Mouse (Mus musculus) kidney, postnatal 14 days (tissue): ENCODE results near the gene Cldnd1.

Experiments used
- DNase-seq: peaks from one replicate; pipeline ENCODE4 v3.0.0; 2022; ENCODE audit warnings: mixed read lengths

The Cldnd1 gene

DNA sequence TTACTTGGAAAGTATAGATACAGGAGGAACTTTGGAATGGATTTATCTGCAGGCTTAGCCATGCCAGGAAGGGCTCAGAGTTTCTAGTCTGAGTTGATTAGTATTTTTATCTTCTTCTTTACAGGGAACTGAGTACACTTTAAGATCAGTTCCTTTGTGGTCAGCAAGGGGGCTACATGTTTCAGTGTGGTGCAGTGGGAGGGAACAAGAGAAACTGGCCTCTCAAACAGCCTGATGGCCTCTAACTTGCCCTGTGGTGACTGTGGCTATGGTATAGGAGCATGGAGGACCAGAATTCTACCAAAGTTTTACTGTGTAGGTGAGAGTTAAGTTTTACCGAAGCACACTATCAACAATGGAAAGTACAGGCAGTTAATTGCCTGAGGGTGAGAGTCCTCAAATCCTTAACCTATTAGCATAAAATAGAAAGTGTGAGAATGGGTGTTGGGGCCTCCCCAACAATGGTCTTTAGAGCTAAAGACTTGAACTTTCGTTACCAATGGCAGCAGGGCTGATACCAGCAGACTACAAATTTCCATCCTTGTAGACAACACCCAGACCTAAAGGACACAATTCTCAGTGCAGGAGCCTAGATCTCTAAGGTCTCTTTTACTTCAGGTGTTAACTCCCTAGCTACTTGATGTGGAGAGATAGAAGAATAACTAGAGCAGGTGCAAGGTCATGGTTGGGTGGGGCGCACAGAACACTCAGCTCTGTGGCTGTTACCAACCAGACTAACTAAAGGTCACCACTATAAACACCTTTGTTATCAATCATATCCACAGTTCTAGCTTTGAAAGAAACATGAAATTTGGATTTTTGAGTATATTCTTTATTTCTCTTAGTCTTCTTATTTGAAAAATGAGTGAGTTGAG lies 18.9 kb upstream of the Cldnd1 start:
- DNase-seq = no peak

DNA sequence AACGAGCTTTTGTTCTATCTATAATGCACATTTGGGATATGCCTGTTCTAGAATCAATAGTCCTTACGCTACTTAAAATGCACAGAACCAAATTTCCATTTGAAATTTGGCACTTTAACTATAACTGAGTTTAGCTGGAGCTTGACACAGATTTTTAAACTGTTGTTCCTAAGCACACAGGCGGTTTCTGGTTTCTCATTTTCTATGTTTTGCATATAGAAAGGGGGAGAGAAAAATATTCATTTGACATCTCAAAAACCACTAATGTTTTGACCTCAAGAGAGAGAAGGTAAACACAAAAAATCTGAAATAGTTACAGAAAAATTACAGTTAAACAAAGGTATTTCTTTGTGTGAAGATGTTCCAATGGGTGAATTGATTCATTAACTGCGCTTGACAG lies 18.2 kb upstream of the Cldnd1 start:
- DNase-seq = no peak

GRCm38 (mm10) chr16:58712221-58712620 lies 15.5 kb upstream of the Cldnd1 start:
- no peak for DNase-seq

DNA sequence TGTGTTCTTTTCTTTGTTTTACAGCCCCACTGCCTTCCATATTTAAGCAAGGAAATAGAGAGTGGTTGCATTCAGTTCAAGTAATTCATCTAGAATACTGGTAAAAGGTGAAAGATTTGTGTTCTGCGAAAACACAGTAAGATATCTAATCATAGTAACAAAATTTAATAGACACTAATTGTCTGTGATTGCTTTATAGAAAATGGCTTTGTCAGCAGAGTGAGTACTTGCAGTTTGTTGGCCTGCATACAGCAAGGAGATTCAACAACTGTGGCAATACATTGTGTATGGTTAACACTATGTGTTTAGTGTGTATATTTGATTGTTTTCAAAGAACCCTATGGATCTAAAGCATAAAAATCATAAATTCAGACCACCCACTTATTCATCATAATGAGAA lies 14.6 kb upstream of the Cldnd1 start:
- no peak for DNase-seq

- no peak for DNase-seq
Measured at GRCm38 (mm10) chr16:58715018-58715417, 12.7 kb upstream of the Cldnd1 start.

DNA sequence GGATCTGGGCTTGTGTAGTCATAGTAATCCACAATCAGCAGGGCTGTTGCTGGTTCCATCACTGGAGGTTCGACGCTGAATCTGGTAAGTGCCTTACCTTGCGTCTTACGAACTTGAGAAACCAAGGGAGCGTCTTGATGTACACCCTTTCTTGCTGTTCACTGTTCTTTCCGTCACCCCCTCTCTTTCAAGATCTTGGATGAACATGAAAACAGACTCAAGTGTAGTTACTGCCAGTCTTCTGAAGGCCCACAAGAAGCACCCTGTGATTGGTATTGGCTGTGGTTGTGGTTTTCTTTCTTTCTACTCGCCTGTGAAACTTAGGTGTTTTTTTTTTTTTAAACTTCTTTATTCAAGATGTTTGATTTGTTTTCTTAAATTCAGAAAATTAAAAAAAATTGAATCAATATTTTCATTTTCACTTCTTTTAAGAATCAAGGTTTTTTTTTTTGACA lies 9.0 kb upstream of the Cldnd1 start, which contains the start of gene Gpr15:
Gpr15 (minus strand) TSS at position 405 of the 455 bp plus-strand sequence.
- DNase-seq = no peak

DNA sequence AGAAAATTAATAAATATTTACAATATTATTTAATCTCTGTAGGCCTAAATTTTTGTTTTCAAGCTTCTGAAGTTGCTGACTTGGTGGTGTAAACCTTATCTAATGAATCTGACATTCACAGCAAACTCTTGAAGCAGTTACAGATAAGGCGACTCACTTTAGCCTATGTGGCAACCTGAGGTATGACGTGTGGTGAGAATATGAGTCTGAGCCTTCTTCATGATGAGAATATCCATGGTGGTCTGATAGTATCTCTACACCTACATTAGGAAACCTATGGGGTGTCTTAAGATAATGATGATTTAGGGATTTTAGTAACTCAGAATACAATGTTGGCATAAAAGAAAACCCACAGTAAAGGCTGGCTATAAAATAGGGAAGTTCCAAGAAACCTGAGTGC lies 5.4 kb upstream of the Cldnd1 start:
- DNase-seq = no peak

DNA sequence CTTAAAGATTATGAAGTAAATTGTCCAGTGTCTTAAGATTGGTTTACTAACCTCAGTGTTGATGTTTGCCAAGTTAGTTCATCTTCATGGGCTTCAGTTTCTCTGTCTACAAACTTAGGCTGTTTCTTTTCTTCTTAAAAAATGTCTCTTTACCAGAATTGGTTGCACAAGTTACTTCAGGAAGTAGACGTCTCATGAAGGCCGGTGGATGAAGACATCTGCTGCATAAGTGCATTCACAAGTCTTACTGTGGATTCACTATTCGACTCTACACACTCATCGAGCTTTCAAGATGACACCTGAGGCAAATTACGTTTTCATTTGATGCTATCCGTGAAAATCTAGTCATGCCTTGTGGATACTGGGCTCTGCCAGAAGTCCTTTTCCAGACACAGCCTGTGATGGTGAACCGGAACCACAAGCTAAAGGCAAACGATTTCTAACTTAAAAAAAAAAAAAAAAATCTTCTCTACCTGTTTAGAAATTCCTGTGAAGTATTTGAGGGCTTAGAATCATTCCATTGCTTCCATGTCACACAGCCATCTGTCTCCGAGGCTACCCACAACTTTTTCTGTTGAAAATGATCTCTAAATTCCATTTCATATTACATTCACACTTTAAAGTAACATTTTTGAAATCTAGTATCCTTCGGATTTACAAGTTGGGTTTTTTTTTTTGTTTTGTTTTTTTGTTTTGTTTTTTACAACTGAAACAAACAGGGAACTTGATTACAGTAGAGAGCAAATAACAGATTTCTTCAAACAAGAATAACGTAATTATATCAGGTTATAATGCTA lies 832 bp upstream of the Cldnd1 start:
- DNase-seq = no peak

GRCm38 (mm10) chr16:58728176-58728671 lies 514 bp downstream of the Cldnd1 start:
- DNase-seq = no peak

GRCm38 (mm10) chr16:58738205-58738604 lies 10.5 kb downstream of the Cldnd1 start:
- no peak for DNase-seq

DNA sequence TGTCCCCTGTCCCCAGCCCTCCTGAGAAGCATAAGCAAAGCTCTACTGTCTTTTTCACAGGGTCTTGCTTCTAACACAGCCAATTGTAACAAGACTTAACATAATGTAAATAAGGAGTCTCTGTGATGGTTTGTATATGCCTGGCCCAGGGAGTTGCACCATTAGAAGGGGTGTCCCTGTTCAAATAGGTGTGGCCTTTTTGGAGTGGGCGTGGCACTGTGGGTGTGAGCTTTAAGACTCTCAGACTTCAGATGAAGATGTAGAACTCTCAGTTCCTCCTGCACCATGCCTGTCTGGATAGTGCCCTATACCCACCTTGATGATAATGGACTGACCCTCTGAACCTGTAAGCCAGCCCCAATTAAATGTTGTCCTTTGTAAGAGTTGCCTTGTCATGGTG lies 11.1 kb downstream of the Cldnd1 start:
- DNase-seq = no peak

DNA sequence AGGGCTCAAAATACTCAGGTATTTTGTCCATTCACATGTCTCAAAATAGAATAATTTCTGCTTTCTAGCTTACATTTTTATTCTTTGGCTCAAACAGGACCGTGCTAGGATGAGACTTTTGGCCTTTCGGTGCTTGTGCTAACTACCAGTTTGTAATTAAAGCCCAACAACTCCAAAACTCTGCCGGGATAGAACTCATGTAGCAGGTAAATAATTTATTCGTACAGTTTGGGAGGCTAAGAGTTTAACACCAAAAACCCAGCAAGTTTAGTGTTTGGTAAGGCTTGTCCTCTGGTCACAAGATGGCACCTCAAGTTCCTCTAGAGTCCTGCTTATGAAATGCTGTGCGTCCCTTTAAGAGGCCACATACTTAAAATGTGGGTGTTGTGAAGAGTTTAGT lies 13.0 kb downstream of the Cldnd1 start:
- DNase-seq = no peak

GRCm38 (mm10) chr16:58746715-58747114 lies 19.0 kb downstream of the Cldnd1 start:
- no peak for DNase-seq

DNA sequence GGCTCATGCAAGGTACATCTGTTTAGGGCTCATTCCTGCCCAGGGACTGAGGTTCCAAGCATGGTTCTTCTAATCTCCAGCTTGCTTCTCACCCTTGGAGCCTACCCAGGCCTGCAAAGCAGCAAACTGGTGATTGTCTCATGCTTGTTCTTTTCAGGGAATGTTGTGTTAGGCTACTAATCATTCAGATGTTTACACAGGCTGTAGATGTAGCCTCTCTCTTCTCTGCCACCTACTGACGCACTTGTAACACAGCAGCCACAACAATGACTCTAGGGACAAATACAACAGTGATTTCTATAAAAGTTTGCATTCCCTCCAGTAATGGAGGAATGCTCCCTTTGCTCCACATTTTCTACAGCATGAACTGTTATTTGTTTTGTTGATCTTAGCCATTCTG lies 23.6 kb downstream of the Cldnd1 start:
- DNase-seq = no peak

DNA sequence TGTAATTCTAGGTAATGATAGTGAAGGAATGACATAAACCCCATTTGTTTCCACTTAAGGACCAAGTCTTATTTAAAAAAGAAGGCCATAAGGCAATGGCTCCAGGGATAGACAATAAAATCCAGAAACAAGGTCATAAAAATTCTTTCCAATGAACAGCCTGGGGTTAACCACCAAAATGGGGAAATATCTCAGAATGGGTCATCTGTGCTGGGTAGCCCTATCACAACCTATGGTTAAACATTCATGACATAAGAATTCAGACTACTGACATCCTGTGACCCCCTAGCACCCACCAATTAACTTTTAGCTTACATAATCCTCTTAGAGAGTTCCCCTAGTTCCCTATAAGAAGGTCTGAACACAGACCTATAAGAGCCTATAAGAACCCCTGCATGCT lies 28.5 kb downstream of the Cldnd1 start:
- no peak for DNase-seq

DNA sequence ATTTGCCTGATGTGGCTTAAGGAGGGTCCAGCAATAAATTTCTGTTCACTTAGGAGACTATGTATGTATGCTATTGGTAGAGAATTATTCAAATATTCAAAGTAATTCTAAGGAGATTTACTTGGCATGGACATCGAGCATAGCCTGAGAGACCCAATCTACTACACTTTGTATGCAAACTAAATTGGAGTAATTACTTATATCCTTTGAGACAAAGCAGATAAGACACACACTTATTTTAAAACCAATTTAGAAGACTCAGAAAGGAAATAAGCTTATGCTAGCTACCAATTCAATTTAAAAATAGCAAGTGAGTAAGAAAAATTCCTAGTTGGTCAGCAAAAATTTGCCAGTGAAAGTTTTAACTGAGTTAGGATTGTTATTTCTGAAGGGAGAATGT lies 35.4 kb downstream of the Cldnd1 start, which contains the start of gene Olfr172:
Olfr172 (minus strand) TSS at position 101 of the 400 bp plus-strand sequence.
- no peak for DNase-seq
